Mouse (Mus musculus) adrenal gland, postnatal 4 days (tissue): ENCODE data around the gene Nat8f5. TPM values are rescaled to one million over a fixed set of nuclear protein-coding genes. Genes with fewer than 3 reads are reported as not detected.
"Not testable (repeated sequence)": the region's sequence is repeated elsewhere in the genome, so short reads cannot be mapped to it uniquely, and the experiment has no call there.

ENCODE experiments used
- DNase-seq, 2 experiments: peaks; one replicate each; pipeline ENCODE4 v3.0.0; 2021 to 2022; ENCODE audit warnings: low spot score in 2 of 2, mixed read lengths in 2 of 2
- microRNA-seq: library from miRNA; unstranded; fragments of <30 nt; microRNA quantifications from one replicate; pipeline ENCODE4 v1.2.0, GENCODE M21; 2021
- total RNA-seq, 2 experiments: library from RNA; stranded (reverse); gene quantifications; 2 replicates each; pipeline ENCODE4 v1.2.3; 2021

The Nat8f5 gene
- total RNA-seq, 2 experiments from 2014 or later, result 0.31 to 1.0 TPM

DNA sequence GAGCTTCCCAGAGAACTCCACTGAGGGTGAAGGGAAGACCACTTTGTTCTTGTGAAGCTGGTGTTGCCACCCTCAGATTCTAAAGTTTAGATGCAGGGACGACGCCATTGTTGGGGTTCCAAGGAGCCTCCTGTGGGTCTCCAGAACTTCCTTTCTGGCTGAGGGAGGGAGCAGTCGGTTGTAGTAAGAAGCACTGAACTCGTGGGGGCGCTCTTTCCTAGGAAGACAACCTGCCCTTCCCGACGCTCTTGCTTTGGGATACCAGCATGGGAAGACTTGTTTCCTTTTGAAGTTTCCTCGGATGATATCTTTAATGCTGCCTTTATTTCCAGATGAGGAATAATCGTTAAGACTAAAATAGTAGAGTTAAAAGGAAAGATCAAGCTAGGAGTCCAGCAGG is 16.1 kb upstream of the Nat8f5 start:
- DNase-seq, result peak; percentile 30 to 64

- not testable (repeated sequence) for DNase-seq
Observed at GRCm38 (mm10) chr6:85836098-85836497, 15.3 kb upstream of the Nat8f5 start.

DNA sequence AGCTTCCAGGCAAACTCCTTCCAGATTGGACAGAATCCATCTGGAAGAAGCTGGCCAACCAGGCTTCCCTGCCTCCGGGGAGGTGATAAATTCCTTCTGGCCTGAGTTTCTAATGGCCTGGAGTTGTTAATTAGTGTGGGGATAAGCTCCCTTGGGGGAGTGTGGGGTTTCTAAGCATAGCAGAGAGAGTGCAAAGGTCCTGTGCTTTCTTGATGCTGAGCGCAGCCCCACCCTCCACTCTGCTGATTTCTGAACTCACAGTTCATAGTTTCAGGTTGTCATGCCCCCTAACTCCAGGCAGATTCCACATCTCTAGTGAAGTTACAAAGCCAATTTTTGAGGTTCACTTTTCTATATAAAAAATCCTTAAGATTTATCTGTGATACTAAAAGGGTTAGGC is 14.3 kb upstream of the Nat8f5 start:
- DNase-seq, result not testable (repeated sequence)

DNA sequence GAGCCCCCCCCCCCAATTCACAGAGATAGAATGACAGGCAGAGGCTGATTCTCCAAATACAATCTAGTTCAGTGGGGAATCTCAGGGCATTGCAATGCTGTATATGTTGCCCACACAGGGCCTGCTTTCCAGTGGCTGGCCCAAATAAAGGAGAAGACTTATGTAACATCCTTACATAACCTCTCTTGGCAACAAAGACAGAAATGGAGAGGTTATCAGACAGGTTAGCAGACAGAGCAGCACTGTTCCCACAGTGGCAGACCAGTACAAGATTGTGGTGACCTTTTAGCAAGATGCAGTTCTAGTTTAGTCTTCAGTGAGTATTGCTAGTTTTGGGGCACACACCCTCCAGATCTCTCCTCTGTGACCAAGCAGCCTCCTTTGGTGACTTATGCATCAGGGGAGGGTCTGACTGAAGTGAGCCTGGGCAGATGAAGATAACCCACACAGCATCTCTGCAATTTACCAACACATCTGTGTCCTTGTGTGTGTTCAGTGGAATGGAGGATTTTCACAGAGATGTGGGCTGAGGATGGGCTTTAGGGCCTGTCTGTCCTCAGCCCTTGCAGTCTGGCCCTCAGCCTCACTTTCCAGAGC is 13.8 kb upstream of the Nat8f5 start:
- not testable (repeated sequence) for DNase-seq

- DNase-seq, result no peak
Observed at GRCm38 (mm10) chr6:85831796-85832321, 11.1 kb upstream of the Nat8f5 start, which contains the start of gene Nat8. Gene Nat8 (minus strand): TSS chr6:85832082.

DNA sequence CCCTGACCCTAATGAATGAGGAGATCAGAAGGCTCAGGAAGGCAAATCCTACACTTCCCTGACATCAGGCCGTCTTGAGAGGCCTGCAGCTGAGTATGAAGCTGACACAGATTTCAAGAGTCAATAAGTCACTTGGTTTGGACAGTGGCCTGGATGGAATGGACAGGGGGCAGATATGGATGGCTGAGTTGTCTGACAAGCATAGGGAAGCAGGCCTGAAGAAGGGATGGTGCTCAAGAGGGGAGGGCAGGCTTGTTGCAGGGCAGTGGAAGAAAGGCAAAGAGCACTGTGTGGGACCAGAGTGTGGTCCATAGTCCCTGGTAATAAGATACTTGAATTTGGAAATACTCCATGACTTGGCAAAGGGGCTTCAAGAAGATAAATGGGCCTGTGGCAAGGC is 8.7 kb upstream of the Nat8f5 start:
- DNase-seq, result no peak

GRCm38 (mm10) chr6:85825886-85826285 is 5.1 kb upstream of the Nat8f5 start:
- no peak for DNase-seq

DNA sequence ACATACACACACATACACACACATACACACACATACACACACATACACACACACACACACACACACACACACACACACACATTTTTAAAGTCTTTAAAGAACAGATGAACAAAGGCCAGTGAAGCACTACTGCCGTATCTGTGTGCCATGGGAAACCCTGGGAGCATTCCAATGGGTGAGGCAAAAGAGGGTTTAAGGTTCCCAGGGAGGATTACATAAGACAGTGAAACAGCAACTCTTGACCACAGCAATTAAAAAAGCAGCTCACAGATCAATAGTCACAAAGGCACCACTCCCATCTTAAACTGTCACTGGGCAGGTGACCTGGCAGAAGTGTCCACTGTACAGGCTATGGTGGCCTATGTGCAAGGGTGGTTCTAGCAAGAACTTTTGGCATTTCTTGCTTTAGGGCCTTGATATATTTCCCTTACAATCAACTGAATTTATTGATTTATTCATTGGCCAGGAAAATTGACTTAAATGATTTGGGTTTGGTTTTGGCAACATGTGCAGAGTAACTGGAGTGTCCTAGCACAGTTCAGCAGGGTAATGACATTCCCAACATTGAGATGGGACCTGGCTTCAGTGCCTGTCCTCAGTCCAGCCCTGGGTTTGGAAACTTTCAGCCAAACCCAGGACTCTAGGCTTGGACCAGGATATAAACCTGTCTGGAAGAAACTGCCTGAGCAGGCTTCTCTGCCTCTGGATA is 2.8 kb upstream of the Nat8f5 start:
- DNase-seq, result no peak

DNA sequence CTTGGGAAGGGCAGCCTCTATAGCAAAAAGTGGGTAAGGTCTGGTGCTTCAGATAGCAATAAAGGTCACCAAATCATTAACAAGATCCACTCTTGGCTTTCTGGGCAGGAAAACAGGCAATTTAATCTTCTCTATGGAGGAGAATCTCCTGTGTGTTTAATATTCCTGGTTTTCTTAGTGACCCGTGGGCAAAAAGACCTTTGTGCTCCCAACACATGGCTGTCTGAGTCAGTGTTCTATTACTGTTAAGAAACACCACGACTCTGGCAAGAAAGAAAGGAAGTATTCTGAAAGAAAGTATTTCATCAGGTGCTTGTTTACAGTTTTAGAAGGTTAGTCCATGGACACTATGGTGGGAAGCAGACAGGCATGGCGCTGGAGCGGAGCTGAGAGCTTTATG is 1.5 kb upstream of the Nat8f5 start:
- DNase-seq, result no peak

- DNase-seq, result no peak
Observed at GRCm38 (mm10) chr6:85818338-85818737, 2.4 kb downstream of the Nat8f5 start.

- DNase-seq, result no peak
Observed at GRCm38 (mm10) chr6:85813339-85813738, 7.4 kb downstream of the Nat8f5 start.

- not testable (repeated sequence) for DNase-seq
Observed at GRCm38 (mm10) chr6:85810942-85811537, 9.7 kb downstream of the Nat8f5 start.

DNA sequence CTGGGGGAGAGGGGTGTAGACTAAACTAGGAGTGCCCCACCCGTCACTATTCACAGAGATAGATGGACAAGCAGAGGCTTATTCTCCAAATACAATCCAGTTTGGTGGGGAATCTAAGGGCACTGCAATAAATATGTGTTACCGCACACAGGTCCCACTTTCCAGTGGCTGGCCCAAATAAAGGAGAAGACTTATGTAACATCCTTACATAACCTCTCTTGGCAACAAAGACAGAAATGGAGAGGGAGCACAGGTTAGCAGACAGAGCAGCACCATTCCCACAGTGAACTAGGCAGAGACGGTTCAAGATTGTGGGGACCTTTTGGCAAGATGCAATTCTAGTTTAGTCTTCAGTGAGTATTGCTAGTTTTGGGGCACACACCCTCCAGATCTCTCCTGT is 10.3 kb downstream of the Nat8f5 start:
- DNase-seq, result not testable (repeated sequence)

DNA sequence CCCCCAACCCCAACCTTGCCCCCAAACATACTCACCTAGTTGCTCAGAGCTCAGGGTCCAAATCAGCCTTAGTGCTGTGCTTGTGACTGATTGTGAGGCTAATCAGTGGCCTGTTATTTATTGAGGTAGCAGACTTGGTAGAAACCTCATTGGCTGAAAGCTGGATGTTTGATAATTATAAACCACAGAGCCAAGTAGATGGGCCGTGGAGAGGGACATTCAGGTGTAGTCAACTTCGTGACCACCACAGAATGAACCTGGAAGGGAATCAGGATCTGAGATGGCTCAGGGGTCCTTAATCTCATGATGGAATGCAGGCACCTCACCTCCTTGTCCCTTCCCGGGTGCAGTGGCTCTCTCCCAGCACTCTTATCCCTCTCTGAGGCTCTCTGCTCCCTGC is 11.0 kb downstream of the Nat8f5 start:
- DNase-seq, result not testable (repeated sequence)

GRCm38 (mm10) chr6:85803180-85803579 is 17.6 kb downstream of the Nat8f5 start:
- not testable (repeated sequence) for DNase-seq

Small RNA genes within 50 kb of the gene (microRNA-seq; reads per million reads assigned to microRNA genes)
- not detected for gene Mir6375

Other genes with a start within 250 kb of the Nat8f5 start
- 10 to 100 TPM; 13.3 to 13.9 TPM for gene Alms1, start 233.4 kb downstream of the Nat8f5 start, total RNA-seq
- 1 to 10 TPM in 1 of 2 experiments, under 1 TPM in 1; 0.67 to 1.0 TPM for gene Nat8f7, start 107.8 kb downstream of the Nat8f5 start, total RNA-seq
- gene Nat8f3, start 55.2 kb downstream of the Nat8f5 start, total RNA-seq, result under 1 TPM; 0.23 to 0.39 TPM
- under 1 TPM; 0.28 to 0.45 TPM for gene Nat8f6, start within 50 bp of the Nat8f5 start, total RNA-seq
- 1 to 10 TPM in 1 of 2 experiments, under 1 TPM in 1; 0.85 to 1.6 TPM for gene Nat8, start 11.1 kb upstream of the Nat8f5 start, total RNA-seq
- gene Nat8f2, start 48.2 kb upstream of the Nat8f5 start, total RNA-seq, result 1 to 10 TPM; 1.1 to 1.2 TPM
- 10 to 100 TPM; 15.0 to 18.0 TPM for gene Nat8f4, start 83.9 kb upstream of the Nat8f5 start, total RNA-seq
- gene Tprkb, start 90.9 kb upstream of the Nat8f5 start, total RNA-seq, result 10 to 100 TPM; 61.8 to 65.7 TPM
- 10 to 100 TPM; 36.4 to 36.9 TPM for gene Nat8f1, start 94.7 kb upstream of the Nat8f5 start, total RNA-seq
- 100 to 1,000 TPM in 1 of 2 experiments, 10 to 100 TPM in 1; 96.9 to 102 TPM for gene Dusp11, start 140.7 kb upstream of the Nat8f5 start, total RNA-seq
- gene Figla, start 195.2 kb upstream of the Nat8f5 start, total RNA-seq, result not detected
- gene Add2, start 207.7 kb upstream of the Nat8f5 start, total RNA-seq, result 10 to 100 TPM in 1 of 2 experiments, 1 to 10 TPM in 1; 9.7 to 18.2 TPM